Mouse (Mus musculus) limb, embryonic 14.5 days (tissue): ENCODE results near the gene Kcng1. TPM values are rescaled to one million over a fixed set of nuclear protein-coding genes. Genes with fewer than 3 reads are reported as not detected.
A peak's percentile ranks its signal among the peaks of the same experiment; 100 is the strongest.

Source experiments
- ATAC-seq: fragments of 200-750 bp; cut with Nextera tagmentation; 2 replicates; pipeline ENCODE4 v1.8.0; 2017; ENCODE audit warnings: low read depth, moderate number of reproducible peaks, moderate TSS enrichment; ENCODE audit not compliant: low FRiP score
- DNase-seq: peaks from one replicate; pipeline ENCODE4 v3.0.0-alpha.2; 2015; ENCODE audit warnings: low spot score
- H3K27ac ChIP-seq: fragments of 300-500 bp; sonication (generic); replicated peaks from 2 replicates; pipeline ENCODE4 v1.5.1; 2014; ENCODE audit warnings: low read depth, mild to moderate bottlenecking, low read length, moderate library complexity, mixed read lengths
- H3K27me3 ChIP-seq: fragments of 300-500 bp; sonication (generic); 2 replicates; pipeline ENCODE4 v1.6.1; 2014; ENCODE audit warnings: low read length, mixed read lengths; ENCODE audit not compliant: control insufficient read depth, insufficient read depth
- H3K36me3 ChIP-seq: fragments of 300-500 bp; sonication (generic); 2 replicates; pipeline ENCODE4 v1.6.1; 2014; ENCODE audit warnings: mild to moderate bottlenecking, low read length, moderate library complexity, mixed read lengths; ENCODE audit not compliant: control insufficient read depth, insufficient read depth
- H3K4me1 ChIP-seq: fragments of 300-500 bp; sonication (generic); 2 replicates; pipeline ENCODE4 v1.6.1; 2014; ENCODE audit warnings: antibody characterized with exemption, low read length, mixed read lengths; ENCODE audit not compliant: control insufficient read depth, insufficient read depth
- H3K4me2 ChIP-seq: fragments of 300-500 bp; sonication (generic); replicated peaks from 2 replicates; pipeline ENCODE4 v1.6.1; 2014; ENCODE audit warnings: low read depth, mild to moderate bottlenecking, low read length, moderate library complexity; ENCODE audit not compliant: severe bottlenecking
- H3K4me3 ChIP-seq: fragments of 300-500 bp; sonication (generic); replicated peaks from 2 replicates; pipeline ENCODE4 v1.5.1; 2014; ENCODE audit warnings: low read length
- H3K9ac ChIP-seq: fragments of 300-500 bp; sonication (generic); 2 replicates; pipeline ENCODE4 v1.6.1; 2014; ENCODE audit warnings: mild to moderate bottlenecking, low read depth, low read length, moderate library complexity; ENCODE audit not compliant: severe bottlenecking
- H3K9me3 ChIP-seq: fragments of 300-500 bp; sonication (generic); 2 replicates; pipeline ENCODE4 v1.6.1; 2016; ENCODE audit warnings: low read length; ENCODE audit not compliant: control insufficient read depth
- POLR2A ChIP-seq: fragments of 200-500 bp; IDR thresholded peaks from 2 replicates; pipeline ENCODE4 v1.8.0; 2012; ENCODE audit warnings: inconsistent platforms, mild to moderate bottlenecking, moderate library complexity, borderline replicate concordance; ENCODE audit not compliant: insufficient read depth, insufficient read length; ENCODE audit errors: extremely low read depth
- WGBS: fragments of 180-500 bp; shearing (Covaris S2); extraction: QIAGEN DNeasy Blood & Tissue Kit; methylation state at CpG from one replicate; pipeline ENCODE4 v1.1.7; 2014; 5-methylcytosine and 5-hydroxymethylcytosine counted together
- polyA plus RNA-seq, 2 experiments: library from polyadenylated mRNA; depleted of rRNA in 1 of 2; stranded (reverse) in 1 of 2; unstranded in 1 of 2; fragments of >200 nt; fragmentation: Nextera tagmentation in 1 of 2; extraction: Ambion mirVana in 1 of 2; gene quantifications; 2 replicates each; pipeline versions ENCODE4 v1.2.1 to v1.2.3; 2012 to 2014

The Kcng1 gene
- polyA plus RNA-seq, 2 experiments, result 0.59 to 0.78 TPM

GRCm38 (mm10) chr2:168314646-168315446 lies 33.3 kb upstream of the Kcng1 start:
- Histone ChIP-seq H3K4me2 (no peak overlapping the region), H3K4me3 (no peak overlapping the region), H3K4me1 (peaks cover 11% of the 10 kb centered on the region), H3K9me3 (no peaks in the 10 kb centered on the region), H3K27ac (no peak overlapping the region), H3K27me3 (no peaks in the 10 kb centered on the region), H3K36me3 (no peaks in the 10 kb centered on the region), H3K9ac (no peak overlapping the region)
- 33% methylated on average over 16 of the region's 16 CpGs for WGBS
- ATAC-seq (peak; percentile 44; the same call in 1 of the 2 replicates), DNase-seq (no peak)
- TF ChIP-seq POLR2A, result no peak

- no peak for ATAC-seq
- TF ChIP-seq POLR2A, result no peak
- 33% methylated on average over 4 of the region's 4 CpGs for WGBS
These were observed 31.0 kb upstream of the Kcng1 start for GRCm38 (mm10) chr2:168312504-168312903.

GRCm38 (mm10) chr2:168311006-168311405 lies 29.5 kb upstream of the Kcng1 start:
- WGBS, result 93% methylated on average over 16 of the region's 16 CpGs
- Histone ChIP-seq H3K36me3 (no peaks in the 10 kb centered on the region), H3K4me2 (no peak overlapping the region), H3K4me1 (peaks cover 11% of the 10 kb centered on the region), H3K4me3 (no peak overlapping the region), H3K9me3 (no peaks in the 10 kb centered on the region), H3K9ac (no peak overlapping the region), H3K27ac (no peak overlapping the region), H3K27me3 (no peaks in the 10 kb centered on the region)
- no peak for ATAC-seq
- no peak for DNase-seq
- no peak for TF ChIP-seq POLR2A

More at GRCm38 (mm10) chr2:168312504-168312903, 31.0 kb upstream of the Kcng1 start:
- no peak for DNase-seq
- no peaks in the 10 kb centered on the region for H3K36me3 ChIP-seq
- H3K27me3 ChIP-seq, result no peaks in the 10 kb centered on the region
- no peak overlapping the region for H3K27ac ChIP-seq
- peaks cover 11% of the 10 kb centered on the region for H3K4me1 ChIP-seq
- H3K4me3 ChIP-seq, result no peak overlapping the region
- no peaks in the 10 kb centered on the region for H3K9me3 ChIP-seq
- H3K9ac ChIP-seq, result no peak overlapping the region
- H3K4me2 ChIP-seq, result no peak overlapping the region

- Histone ChIP-seq H3K36me3 (no peaks in the 10 kb centered on the region), H3K27ac (no peak overlapping the region), H3K9me3 (no peaks in the 10 kb centered on the region), H3K9ac (no peak overlapping the region), H3K27me3 (no peaks in the 10 kb centered on the region), H3K4me3 (no peak overlapping the region), H3K4me1 (no peaks in the 10 kb centered on the region), H3K4me2 (no peak overlapping the region)
- ATAC-seq, result no peak
- no peak for TF ChIP-seq POLR2A
- no peak for DNase-seq
- WGBS, result 70% methylated on average over 7 of the region's 7 CpGs
These were observed 27.4 kb upstream of the Kcng1 start for GRCm38 (mm10) chr2:168308916-168309315.

- no peak for TF ChIP-seq POLR2A
- Histone ChIP-seq H3K4me2 (no peak overlapping the region), H3K4me1 (peaks cover 5% of the 10 kb centered on the region; the same call in 1 of the 2 replicates), H3K9ac (no peak overlapping the region), H3K36me3 (no peaks in the 10 kb centered on the region), H3K9me3 (no peaks in the 10 kb centered on the region), H3K4me3 (no peak overlapping the region), H3K27ac (no peak overlapping the region), H3K27me3 (no peaks in the 10 kb centered on the region)
- WGBS, result 88% methylated on average over 8 of the region's 8 CpGs
- DNase-seq (no peak), ATAC-seq (no peak)
These were observed 18.1 kb upstream of the Kcng1 start for GRCm38 (mm10) chr2:168299650-168300049.
